Mouse (Mus musculus): ENCODE results near the gene Tbc1d13. TPM values are rescaled to one million over a fixed set of nuclear protein-coding genes. Genes with fewer than 3 reads are reported as not detected.
"Not testable (repeated sequence)": the region's sequence is repeated elsewhere in the genome, so short reads cannot be mapped to it uniquely, and the experiment has no call there.

Gene Tbc1d13
- polyA plus RNA-seq, 1 experiment from 2014 or later, result 8.3 TPM

GRCm38 (mm10) chr2:30123729-30124471 lies 9.6 kb upstream of the Tbc1d13 start:
- peak; percentile 74 for ATAC-seq

GRCm38 (mm10) chr2:30124472-30125274 lies 8.9 kb upstream of the Tbc1d13 start, which contains the start of gene Zer1:
TSS of gene Zer1 (minus strand) at chr2:30124585.
- no peaks in the 10 kb centered on the region for H3K27me3 ChIP-seq (replicated peaks; ENCODE audit: control insufficient read depth, insufficient read depth, low read length)
- peaks cover 7% of the 10 kb centered on the region; the same call in 1 of the 2 replicates for H3K4me1 ChIP-seq (ENCODE audit: control insufficient read depth, insufficient read depth, low read length)
- peak within 1 kb of the TSS; percentile 85 for H3K9ac ChIP-seq (ENCODE audit: low read depth, low read length)
- no peaks in the 10 kb centered on the region for H3K9me3 ChIP-seq (ENCODE audit: control insufficient read depth, low read length)
- peak; percentile 98 for ATAC-seq
- H3K4me2 ChIP-seq (ENCODE audit: low read depth, low read length), result peak within 1 kb of the TSS; percentile 90
- H3K4me3 ChIP-seq (ENCODE audit: low read length), result peak within 1 kb of the TSS; percentile 72
- 10% methylated on average over 27 of the region's 31 CpGs for WGBS
- H3K27ac ChIP-seq (ENCODE audit: low read length), result peak within 1 kb of the TSS; percentile 80
- no peaks in the 10 kb centered on the region for H3K36me3 ChIP-seq (ENCODE audit: control insufficient read depth, insufficient read depth, low read length)

More at GRCm38 (mm10) chr2:30123729-30124471, 9.6 kb upstream of the Tbc1d13 start:
- H3K4me2 ChIP-seq (ENCODE audit: low read depth, low read length), result peak overlapping the region; percentile 90
- H3K27me3 ChIP-seq (replicated peaks; ENCODE audit: control insufficient read depth, insufficient read depth, low read length), result no peaks in the 10 kb centered on the region
- WGBS, result under 1% methylated on average over 44 of the region's 44 CpGs
- peak overlapping the region; percentile 85 for H3K9ac ChIP-seq (ENCODE audit: low read depth, low read length)
- H3K4me1 ChIP-seq (ENCODE audit: control insufficient read depth, insufficient read depth, low read length), result peaks cover 7% of the 10 kb centered on the region; the same call in 1 of the 2 replicates
- H3K36me3 ChIP-seq (ENCODE audit: control insufficient read depth, insufficient read depth, low read length), result no peaks in the 10 kb centered on the region
- peak overlapping the region; percentile 72 for H3K4me3 ChIP-seq (ENCODE audit: low read length)
- no peaks in the 10 kb centered on the region for H3K9me3 ChIP-seq (ENCODE audit: control insufficient read depth, low read length)
- H3K27ac ChIP-seq (ENCODE audit: low read length), result peak overlapping the region; percentile 80

GRCm38 (mm10) chr2:30128789-30129188 lies 4.8 kb upstream of the Tbc1d13 start:
- H3K27ac ChIP-seq (ENCODE audit: low read length), result no peak overlapping the region
- H3K36me3 ChIP-seq (ENCODE audit: control insufficient read depth, insufficient read depth, low read length), result no peaks in the 10 kb centered on the region
- H3K4me1 ChIP-seq (ENCODE audit: control insufficient read depth, insufficient read depth, low read length), result peaks cover 11% of the 10 kb centered on the region; the same call in 1 of the 2 replicates
- no peaks in the 10 kb centered on the region for H3K9me3 ChIP-seq (ENCODE audit: control insufficient read depth, low read length)
- no peak overlapping the region for H3K9ac ChIP-seq (ENCODE audit: low read depth, low read length)
- H3K4me2 ChIP-seq (ENCODE audit: low read depth, low read length), result no peak overlapping the region
- ATAC-seq, result no peak
- H3K27me3 ChIP-seq (replicated peaks; ENCODE audit: control insufficient read depth, insufficient read depth, low read length), result no peaks in the 10 kb centered on the region
- no peak overlapping the region for H3K4me3 ChIP-seq (ENCODE audit: low read length)
- 34% methylated on average over 2 of the region's 2 CpGs for WGBS

GRCm38 (mm10) chr2:30130156-30130555 lies 3.4 kb upstream of the Tbc1d13 start:
- H3K9ac ChIP-seq (ENCODE audit: low read depth, low read length), result no peak overlapping the region
- no peaks in the 10 kb centered on the region for H3K9me3 ChIP-seq (ENCODE audit: control insufficient read depth, low read length)
- peaks cover 16% of the 10 kb centered on the region for H3K4me1 ChIP-seq (ENCODE audit: control insufficient read depth, insufficient read depth, low read length)
- H3K36me3 ChIP-seq (ENCODE audit: control insufficient read depth, insufficient read depth, low read length), result no peaks in the 10 kb centered on the region
- WGBS, result 83% methylated on average over 4 of the region's 4 CpGs
- no peak for ATAC-seq
- H3K4me3 ChIP-seq (ENCODE audit: low read length), result no peak overlapping the region
- H3K27ac ChIP-seq (ENCODE audit: low read length), result no peak overlapping the region
- no peaks in the 10 kb centered on the region for H3K27me3 ChIP-seq (replicated peaks; ENCODE audit: control insufficient read depth, insufficient read depth, low read length)
- H3K4me2 ChIP-seq (ENCODE audit: low read depth, low read length), result no peak overlapping the region

- H3K4me2 ChIP-seq (ENCODE audit: low read depth, low read length); ATAC-seq; H3K9me3 ChIP-seq (ENCODE audit: control insufficient read depth, low read length); H3K27ac ChIP-seq (ENCODE audit: low read length); H3K27me3 ChIP-seq (replicated peaks; ENCODE audit: control insufficient read depth, insufficient read depth, low read length); H3K9ac ChIP-seq (ENCODE audit: low read depth, low read length); H3K4me3 ChIP-seq (ENCODE audit: low read length); H3K36me3 ChIP-seq (ENCODE audit: control insufficient read depth, insufficient read depth, low read length): not testable (repeated sequence)
- WGBS, result 56% methylated on average over 5 of the region's 5 CpGs
- H3K4me1 ChIP-seq (ENCODE audit: control insufficient read depth, insufficient read depth, low read length), result peaks cover 22% of the 10 kb centered on the region
Measured at GRCm38 (mm10) chr2:30131240-30131639, 2.3 kb upstream of the Tbc1d13 start.

GRCm38 (mm10) chr2:30132801-30133612 lies 539 bp upstream of the Tbc1d13 start:
- peak; percentile 72 for ATAC-seq
- H3K9ac ChIP-seq (ENCODE audit: low read depth, low read length), result peak overlapping the region; percentile 91
- WGBS, result 12% methylated on average over 16 of the region's 16 CpGs

GRCm38 (mm10) chr2:30134378-30134711 lies 799 bp downstream of the Tbc1d13 start:
- peak overlapping the region; percentile 97 for H3K4me3 ChIP-seq (ENCODE audit: low read length)
- H3K9ac ChIP-seq (ENCODE audit: low read depth, low read length), result peak overlapping the region; percentile 91
- no peaks in the 10 kb centered on the region for H3K27me3 ChIP-seq (replicated peaks; ENCODE audit: control insufficient read depth, insufficient read depth, low read length)
- peaks cover 30% of the 10 kb centered on the region for H3K4me1 ChIP-seq (ENCODE audit: control insufficient read depth, insufficient read depth, low read length)
- peak overlapping the region; percentile 90 for H3K4me2 ChIP-seq (ENCODE audit: low read depth, low read length)
- WGBS, result 19% methylated on average over 6 of the region's 6 CpGs
- no peaks in the 10 kb centered on the region for H3K9me3 ChIP-seq (ENCODE audit: control insufficient read depth, low read length)
- H3K27ac ChIP-seq (ENCODE audit: low read length), result peak overlapping the region; percentile 96
- 0 out of 2 replicates have a peak, but pooled peaks cover 5% of the 10 kb centered on the region for H3K36me3 ChIP-seq (ENCODE audit: control insufficient read depth, insufficient read depth, low read length)
- no peak for ATAC-seq

More at GRCm38 (mm10) chr2:30132801-30133612, 539 bp upstream of the Tbc1d13 start:
- 0 out of 2 replicates have a peak, but pooled peaks cover 5% of the 10 kb centered on the region for H3K36me3 ChIP-seq (ENCODE audit: control insufficient read depth, insufficient read depth, low read length)
- H3K4me3 ChIP-seq (ENCODE audit: low read length), result peak overlapping the region; percentile 97
- no peaks in the 10 kb centered on the region for H3K9me3 ChIP-seq (ENCODE audit: control insufficient read depth, low read length)
- H3K27ac ChIP-seq (ENCODE audit: low read length), result peak overlapping the region; percentile 96
- H3K4me2 ChIP-seq (ENCODE audit: low read depth, low read length), result peak overlapping the region; percentile 90
- H3K4me1 ChIP-seq (ENCODE audit: control insufficient read depth, insufficient read depth, low read length), result peaks cover 30% of the 10 kb centered on the region
- H3K27me3 ChIP-seq (replicated peaks; ENCODE audit: control insufficient read depth, insufficient read depth, low read length), result no peaks in the 10 kb centered on the region

- Histone ChIP-seq H3K9me3 (ENCODE audit: control insufficient read depth, low read length) (no peaks in the 10 kb centered on the region), H3K27me3 (replicated peaks; ENCODE audit: control insufficient read depth, insufficient read depth, low read length) (no peaks in the 10 kb centered on the region), H3K4me2 (ENCODE audit: low read depth, low read length) (peak overlapping the region; percentile 90), H3K9ac (ENCODE audit: low read depth, low read length) (peak overlapping the region; percentile 91), H3K36me3 (ENCODE audit: control insufficient read depth, insufficient read depth, low read length) (0 out of 2 replicates have a peak, but pooled peaks cover 5% of the 10 kb centered on the region), H3K27ac (ENCODE audit: low read length) (peak overlapping the region; percentile 96), H3K4me1 (ENCODE audit: control insufficient read depth, insufficient read depth, low read length) (peaks cover 30% of the 10 kb centered on the region), H3K4me3 (ENCODE audit: low read length) (peak overlapping the region; percentile 97)
- ATAC-seq, result no peak
- 48% methylated on average over 10 of the region's 10 CpGs for WGBS
Measured at GRCm38 (mm10) chr2:30134928-30135620, 1.5 kb downstream of the Tbc1d13 start.

All from intestine, embryonic 16.5 days (tissue).